Mouse (Mus musculus) hindbrain, embryonic 16.5 days (tissue): ENCODE data around the gene Stk11. TPM values are rescaled to one million over a fixed set of nuclear protein-coding genes. Genes with fewer than 3 reads are reported as not detected.

Experiments
- ATAC-seq: fragments of 200-750 bp; cut with Nextera tagmentation; 2 replicates; pipeline ENCODE4 v1.8.0; 2017; ENCODE audit warnings: moderate TSS enrichment, moderate library complexity
- H3K27ac ChIP-seq: fragments of 300-500 bp; sonication (generic); 2 replicates; pipeline ENCODE4 v1.5.1; 2014; ENCODE audit warnings: low read depth, mild to moderate bottlenecking, control low read depth, low read length, moderate library complexity
- H3K27me3 ChIP-seq: fragments of 300-500 bp; sonication (generic); replicated peaks from 2 replicates; pipeline ENCODE4 v1.6.1; 2014; ENCODE audit warnings: low read length; ENCODE audit not compliant: control insufficient read depth, insufficient read depth
- H3K36me3 ChIP-seq: fragments of 300-500 bp; sonication (generic); 2 replicates; pipeline ENCODE4 v1.6.1; 2014; ENCODE audit warnings: mild to moderate bottlenecking, low read length, moderate library complexity, mixed read lengths; ENCODE audit not compliant: control insufficient read depth, insufficient read depth
- H3K4me1 ChIP-seq: fragments of 300-500 bp; sonication (generic); 2 replicates; pipeline ENCODE4 v1.6.1; 2014; ENCODE audit warnings: low read depth, low read length; ENCODE audit not compliant: control insufficient read depth, insufficient read depth
- H3K4me2 ChIP-seq: fragments of 300-500 bp; sonication (generic); 2 replicates; pipeline ENCODE4 v1.6.1; 2014; ENCODE audit warnings: mild to moderate bottlenecking, low read length, control low read depth, moderate library complexity
- H3K4me3 ChIP-seq: fragments of 300-500 bp; sonication (generic); 2 replicates; pipeline ENCODE4 v1.5.1; 2014; ENCODE audit warnings: mild to moderate bottlenecking, low read length, control low read depth, moderate library complexity
- H3K9ac ChIP-seq: fragments of 300-500 bp; sonication (generic); 2 replicates; pipeline ENCODE4 v1.6.1; 2014; ENCODE audit warnings: low read depth, mild to moderate bottlenecking, control low read depth, low read length, moderate library complexity
- H3K9me3 ChIP-seq: fragments of 300-500 bp; sonication (generic); 2 replicates; pipeline ENCODE4 v1.6.1; 2014; ENCODE audit warnings: mild to moderate bottlenecking, low read length, moderate library complexity; ENCODE audit not compliant: control insufficient read depth
- WGBS: fragments of 180-500 bp; shearing (Covaris S2); extraction: QIAGEN DNeasy Blood & Tissue Kit; methylation state at CpG from one replicate; pipeline ENCODE4 v1.1.7; 2014; 5-methylcytosine and 5-hydroxymethylcytosine counted together
- polyA plus RNA-seq: library from polyadenylated mRNA; unstranded; fragments of >200 nt; fragmentation: Nextera tagmentation; extraction: Ambion mirVana; gene quantifications from 2 replicates; pipeline ENCODE4 v1.2.1, GENCODE M21; 2015

The Stk11 gene
- polyA plus RNA-seq, 1 experiment from 2014 or later, result 17.7 TPM

DNA sequence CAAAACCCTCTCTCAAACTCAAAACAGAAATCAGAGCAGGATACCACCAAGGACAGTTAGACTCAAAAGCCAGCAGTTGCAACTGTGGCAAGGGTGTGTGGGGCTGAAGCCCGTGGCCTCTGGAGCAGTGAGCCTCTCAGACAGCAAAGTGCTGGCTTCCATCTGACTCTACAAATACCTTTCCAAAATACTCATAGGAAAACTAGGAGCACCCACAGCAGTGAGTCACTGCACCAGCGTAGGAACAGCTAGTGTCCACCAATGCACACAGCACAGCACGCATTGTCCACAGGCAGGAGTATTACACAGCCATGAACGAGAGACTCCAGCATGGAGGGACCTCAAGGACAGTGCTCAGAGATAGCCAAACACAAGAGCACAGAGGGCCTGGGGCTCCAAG is 39.2 kb upstream of the Stk11 start:
- Histone ChIP-seq H3K27ac (no peak overlapping the region), H3K4me1 (peaks cover 3% of the 10 kb centered on the region; the same call in 1 of the 2 replicates), H3K4me2 (no peak overlapping the region), H3K36me3 (peaks cover 12% of the 10 kb centered on the region; the same call in 1 of the 2 replicates), H3K4me3 (no peak overlapping the region), H3K9ac (no peak overlapping the region), H3K27me3 (no peaks in the 10 kb centered on the region), H3K9me3 (no peaks in the 10 kb centered on the region)
- 97% methylated on average over 4 of the region's 4 CpGs for WGBS
- ATAC-seq, result no peak

DNA sequence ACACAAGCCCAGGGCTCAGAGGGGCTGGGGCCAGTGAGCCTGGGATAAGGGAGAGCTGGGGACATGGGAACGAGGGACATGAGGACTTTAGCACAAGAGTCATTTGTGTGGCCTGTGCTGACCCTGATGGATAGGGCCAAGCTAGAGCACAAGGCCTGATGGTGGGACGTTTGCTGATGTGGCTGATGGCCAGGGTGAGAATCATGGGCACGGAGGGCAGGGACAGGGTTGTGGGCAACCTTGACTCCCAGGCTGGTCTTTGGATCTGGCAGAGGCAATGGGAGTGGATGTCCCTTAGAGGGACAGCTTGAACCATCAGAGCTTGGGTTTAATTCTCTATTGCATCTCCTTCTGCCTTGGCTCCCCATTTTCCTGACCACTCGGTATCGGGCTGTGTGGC is 38.3 kb upstream of the Stk11 start:
- Histone ChIP-seq H3K9me3 (no peaks in the 10 kb centered on the region), H3K9ac (no peak overlapping the region), H3K4me1 (no peaks in the 10 kb centered on the region), H3K27me3 (no peaks in the 10 kb centered on the region), H3K27ac (no peak overlapping the region), H3K36me3 (peaks cover 18% of the 10 kb centered on the region), H3K4me3 (no peak overlapping the region), H3K4me2 (no peak overlapping the region)
- WGBS, result 88% methylated on average over 5 of the region's 5 CpGs
- no peak for ATAC-seq

GRCm38 (mm10) chr10:80078366-80078765 is 37.2 kb upstream of the Stk11 start:
- ATAC-seq, result no peak
- no peak overlapping the region for H3K27ac ChIP-seq
- no peaks in the 10 kb centered on the region for H3K9me3 ChIP-seq
- H3K36me3 ChIP-seq, result peaks cover 18% of the 10 kb centered on the region
- H3K4me3 ChIP-seq, result no peak overlapping the region
- H3K4me2 ChIP-seq, result no peak overlapping the region
- WGBS, result 100% methylated on average over 1 of the region's 1 CpGs
- H3K9ac ChIP-seq, result no peak overlapping the region
- no peaks in the 10 kb centered on the region for H3K27me3 ChIP-seq
- H3K4me1 ChIP-seq, result no peaks in the 10 kb centered on the region

DNA sequence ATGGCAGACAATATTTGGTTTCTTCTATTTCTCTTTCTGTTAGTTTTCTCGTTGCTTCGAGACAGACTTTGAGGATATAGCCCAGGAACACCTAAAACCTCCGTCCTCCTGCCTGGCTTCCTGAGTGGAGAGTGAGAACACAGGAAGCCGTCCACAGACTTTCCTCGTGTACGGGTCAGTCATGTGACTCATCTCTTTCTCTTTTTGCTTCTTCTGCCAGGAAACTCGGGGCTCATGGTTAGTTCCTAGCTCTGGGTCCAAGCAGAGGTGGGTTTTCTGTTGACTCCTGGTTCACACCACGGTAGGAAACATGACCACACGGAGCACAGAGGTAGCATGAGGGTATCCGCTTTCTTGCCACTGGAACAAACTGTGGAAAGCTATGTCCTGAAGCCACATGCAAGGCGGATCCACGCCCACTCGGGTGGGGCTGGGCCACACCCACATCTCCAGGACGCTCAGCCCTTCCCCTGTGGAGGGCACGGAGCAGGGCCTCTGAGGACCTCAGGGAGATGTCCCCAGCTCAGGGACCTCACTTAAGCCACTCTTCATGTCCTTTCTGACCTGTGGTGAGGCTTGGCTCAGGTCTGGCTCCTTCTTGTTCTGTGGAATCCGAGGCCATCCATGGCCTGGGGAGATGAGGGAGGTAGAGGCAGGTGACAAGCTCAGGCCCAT is 35.1 kb upstream of the Stk11 start:
- 87% methylated on average over 16 of the region's 16 CpGs for WGBS
- Histone ChIP-seq H3K4me2 (no peak overlapping the region), H3K4me3 (no peak overlapping the region), H3K36me3 (peaks cover 23% of the 10 kb centered on the region), H3K4me1 (no peaks in the 10 kb centered on the region), H3K9ac (no peak overlapping the region), H3K27me3 (no peaks in the 10 kb centered on the region), H3K27ac (no peak overlapping the region), H3K9me3 (no peaks in the 10 kb centered on the region)
- no peak for ATAC-seq

GRCm38 (mm10) chr10:80081075-80081474 is 34.5 kb upstream of the Stk11 start:
- Histone ChIP-seq H3K9ac (no peak overlapping the region), H3K4me1 (no peaks in the 10 kb centered on the region), H3K4me3 (no peak overlapping the region), H3K9me3 (no peaks in the 10 kb centered on the region), H3K4me2 (no peak overlapping the region), H3K27ac (no peak overlapping the region), H3K36me3 (peaks cover 23% of the 10 kb centered on the region), H3K27me3 (no peaks in the 10 kb centered on the region)
- ATAC-seq, result no peak
- 79% methylated on average over 3 of the region's 3 CpGs for WGBS

DNA sequence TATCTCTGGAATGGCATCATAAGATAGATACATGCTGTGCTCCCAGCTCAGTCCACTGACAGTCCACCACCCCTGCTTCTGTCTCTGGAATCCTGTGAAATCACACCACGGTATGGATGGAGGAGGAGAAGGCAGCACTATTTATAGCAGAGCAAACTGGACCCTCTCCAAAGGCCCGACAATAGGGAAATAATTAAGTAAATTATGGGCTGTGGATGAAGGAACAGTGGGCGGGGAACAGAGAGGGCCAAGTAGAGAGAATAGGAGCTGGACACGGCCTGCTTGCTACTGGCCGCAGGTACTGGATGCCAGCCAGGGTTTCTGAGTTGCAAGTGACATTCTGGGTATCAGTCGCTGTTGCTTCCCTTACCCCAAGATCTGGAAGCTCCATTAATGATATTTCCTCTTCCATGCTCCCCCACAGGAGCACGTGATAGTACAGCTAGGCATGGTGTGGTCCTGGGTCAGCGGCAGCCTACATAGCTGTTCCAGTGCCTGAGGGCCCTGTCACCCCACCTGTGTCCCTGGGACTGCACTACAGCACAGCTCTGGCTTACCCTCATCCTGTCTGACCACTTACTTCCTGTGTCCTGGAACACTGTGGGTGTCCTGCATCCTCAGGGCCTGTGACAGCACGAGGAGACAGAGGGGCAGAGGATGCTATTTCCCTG is 30.7 kb upstream of the Stk11 start:
- H3K9ac ChIP-seq, result no peak overlapping the region
- no peak for ATAC-seq
- H3K9me3 ChIP-seq, result no peaks in the 10 kb centered on the region
- H3K27ac ChIP-seq, result no peak overlapping the region
- no peaks in the 10 kb centered on the region for H3K27me3 ChIP-seq
- no peak overlapping the region for H3K4me3 ChIP-seq
- H3K4me1 ChIP-seq, result no peaks in the 10 kb centered on the region
- 77% methylated on average over 9 of the region's 9 CpGs for WGBS
- H3K36me3 ChIP-seq, result peaks cover 20% of the 10 kb centered on the region
- no peak overlapping the region for H3K4me2 ChIP-seq

- H3K4me2 ChIP-seq, result no peak overlapping the region
- ATAC-seq, result no peak
- WGBS, result 89% methylated on average over 3 of the region's 3 CpGs
- H3K27ac ChIP-seq, result no peak overlapping the region
- no peak overlapping the region; the same call in 1 of the 2 replicates for H3K9ac ChIP-seq
- peaks cover 8% of the 10 kb centered on the region; the same call in 1 of the 2 replicates for H3K36me3 ChIP-seq
- no peaks in the 10 kb centered on the region for H3K4me1 ChIP-seq
- no peak overlapping the region for H3K4me3 ChIP-seq
- no peaks in the 10 kb centered on the region for H3K27me3 ChIP-seq
- H3K9me3 ChIP-seq, result no peaks in the 10 kb centered on the region
These were observed 28.8 kb upstream of the Stk11 start for GRCm38 (mm10) chr10:80086847-80087246.

- no peaks in the 10 kb centered on the region for H3K4me1 ChIP-seq
- no peaks in the 10 kb centered on the region for H3K27me3 ChIP-seq
- H3K27ac ChIP-seq, result no peak overlapping the region
- H3K9ac ChIP-seq, result no peak overlapping the region
- no peaks in the 10 kb centered on the region for H3K9me3 ChIP-seq
- peaks cover 5% of the 10 kb centered on the region; the same call in 1 of the 2 replicates for H3K36me3 ChIP-seq
- ATAC-seq, result no peak
- WGBS, result 94% methylated on average over 8 of the region's 8 CpGs
- H3K4me3 ChIP-seq, result no peak overlapping the region
- H3K4me2 ChIP-seq, result no peak overlapping the region
These were observed 28.1 kb upstream of the Stk11 start for GRCm38 (mm10) chr10:80087483-80087882.

- no peak overlapping the region for H3K4me3 ChIP-seq
- H3K9ac ChIP-seq, result no peak overlapping the region
- ATAC-seq, result no peak
- H3K27ac ChIP-seq, result no peak overlapping the region
- H3K36me3 ChIP-seq, result 0 out of 2 replicates have a peak, but pooled peaks cover under 1% of the 10 kb centered on the region
- no peak overlapping the region for H3K4me2 ChIP-seq
- no peaks in the 10 kb centered on the region for H3K4me1 ChIP-seq
- H3K27me3 ChIP-seq, result no peaks in the 10 kb centered on the region
- no peaks in the 10 kb centered on the region for H3K9me3 ChIP-seq
- 53% methylated on average over 4 of the region's 4 CpGs for WGBS
These were observed 26.5 kb upstream of the Stk11 start for GRCm38 (mm10) chr10:80089146-80089545.
